Mouse (Mus musculus) urinary bladder, postnatal 14 days (tissue): ENCODE measurements at regions not wholly inside any gene's neighbourhood (a gene's known extent, or its start where the extent isn't known, plus 50 kb on each side); places are given as distances from the start of the nearest gene placed in this dataset.

Experiments used
- DNase-seq: peaks from one replicate; pipeline ENCODE4 v3.0.0; 2021; ENCODE audit warnings: low spot score

GRCm38 (mm10) chr2:79136619-79137458 lies 118.4 kb upstream of the Itga4 start:
- DNase-seq: no peak

GRCm38 (mm10) chr2:79137694-79138171 lies 117.5 kb upstream of the Itga4 start:
- DNase-seq: no peak

GRCm38 (mm10) chr2:79138368-79139109 lies 116.7 kb upstream of the Itga4 start:
- no peak for DNase-seq

- no peak for DNase-seq
Observed at GRCm38 (mm10) chr2:79141961-79142360, 113.3 kb upstream of the Itga4 start.

- no peak for DNase-seq
Observed at GRCm38 (mm10) chr2:79143196-79143595, 112.0 kb upstream of the Itga4 start.

- DNase-seq: no peak
Observed at GRCm38 (mm10) chr2:79145897-79146296, 109.3 kb upstream of the Itga4 start.

- no peak for DNase-seq
Observed at GRCm38 (mm10) chr2:79146563-79146962, 108.7 kb upstream of the Itga4 start.

GRCm38 (mm10) chr2:79149012-79149698 lies 106.1 kb upstream of the Itga4 start:
- peak; percentile 38 for DNase-seq

- no peak for DNase-seq
Observed at GRCm38 (mm10) chr2:79151610-79152009, 103.6 kb upstream of the Itga4 start.

GRCm38 (mm10) chr2:79152031-79152694 lies 103.1 kb upstream of the Itga4 start:
- no peak for DNase-seq

- no peak for DNase-seq
Observed at GRCm38 (mm10) chr2:79152695-79153057, 102.5 kb upstream of the Itga4 start.

GRCm38 (mm10) chr2:79153070-79153469 lies 102.2 kb upstream of the Itga4 start:
- DNase-seq: no peak

- no peak for DNase-seq
Observed at GRCm38 (mm10) chr2:79158450-79159055, 96.7 kb upstream of the Itga4 start.

GRCm38 (mm10) chr2:79159336-79159735 lies 95.9 kb upstream of the Itga4 start:
- no peak for DNase-seq

- DNase-seq: no peak
Observed at GRCm38 (mm10) chr2:79172967-79173919, 82.0 kb upstream of the Itga4 start.

- DNase-seq: no peak
Observed at GRCm38 (mm10) chr2:79174282-79174681, 80.9 kb upstream of the Itga4 start.

GRCm38 (mm10) chr2:79180782-79181181 lies 74.4 kb upstream of the Itga4 start:
- no peak for DNase-seq

GRCm38 (mm10) chr2:79183034-79183630 lies 72.1 kb upstream of the Itga4 start:
- no peak for DNase-seq

GRCm38 (mm10) chr2:79185234-79186101 lies 69.8 kb upstream of the Itga4 start:
- DNase-seq: no peak
